In the genomic region with DNA sequence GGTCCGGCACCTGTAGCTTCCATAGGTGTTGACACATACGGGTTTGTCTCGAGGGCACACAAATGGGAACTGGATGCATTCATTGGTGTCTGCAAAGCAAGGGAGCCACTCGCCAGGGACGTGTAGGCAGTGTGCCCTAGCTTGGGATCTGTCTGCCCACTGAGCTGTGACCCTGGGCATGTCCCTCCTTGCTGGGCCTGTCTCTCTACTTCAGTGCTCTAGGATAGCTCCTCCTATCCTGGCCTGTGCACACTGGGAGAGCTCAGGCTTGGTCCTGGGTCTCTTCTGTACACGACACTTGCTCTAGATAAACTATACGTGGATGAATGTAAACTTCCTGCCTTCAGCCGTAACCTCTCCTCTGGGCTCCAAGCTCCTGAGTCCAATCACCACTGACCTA, we compare ENCODE assay signal across 33 mouse cellular contexts. TPM values are rescaled to one million over a fixed set of nuclear protein-coding genes. Genes with fewer than 3 reads are reported as not detected.
"Had no signal": no experiment of that assay in that cellular context is flagged by ENCODE, and none has a peak within 500 bp of the region (broad histone marks: within the 10 kb centered on the region; RNA-seq: fewer than 3 reads in every experiment).

No protein-coding gene starts in this region.

- DNase-seq: heart, postnatal 10 days; heart, postnatal 14 days; heart, postnatal 36 days; heart, postnatal 4 days; kidney, adult 18-20 months; kidney, adult 8-10 months; kidney, postnatal 10 days; kidney, postnatal 14 days; kidney, postnatal 25 days; kidney, postnatal 36 days; kidney, postnatal 4 days; layer of hippocampus, adult 9-11 months; layer of hippocampus, postnatal 36 days had no signal

- H3K4me1 ChIP-seq: heart, embryonic 15.5 days; intestine, embryonic 15.5 days had no signal

- H3K9ac ChIP-seq: heart, embryonic 12.5 days; heart, embryonic 13.5 days; heart, embryonic 15.5 days; hindbrain, embryonic 12.5 days; hindbrain, embryonic 13.5 days; hindbrain, embryonic 14.5 days; hindbrain, embryonic 15.5 days; intestine, embryonic 15.5 days had no signal

- ATAC-seq: hindbrain, embryonic 16.5 days; hindbrain, postnatal 0 days; inflammation-experienced regulatory T-cells, adult 6 months; intestine, embryonic 15.5 days; intestine, embryonic 16.5 days; intestine, postnatal 0 days had no signal

- H3K9me3 ChIP-seq: heart, embryonic 10.5 days; heart, embryonic 12.5 days; heart, embryonic 13.5 days; heart, embryonic 15.5 days; hindbrain, embryonic 10.5 days; hindbrain, embryonic 12.5 days; hindbrain, embryonic 13.5 days; hindbrain, embryonic 15.5 days; intestine, embryonic 15.5 days had no signal

- H3K27ac ChIP-seq: heart, adult 2 months; heart, embryonic 10.5 days; heart, embryonic 13.5 days; heart, embryonic 15.5 days; hindbrain, embryonic 10.5 days; hindbrain, embryonic 12.5 days; hindbrain, embryonic 13.5 days; hindbrain, embryonic 14.5 days; hindbrain, embryonic 15.5 days; hindbrain, postnatal 0 days; intestine, embryonic 15.5 days; layer of hippocampus, adult 2 months; left cerebral cortex, adult 2 months had no signal

- H3K36me3 ChIP-seq: heart, embryonic 10.5 days; heart, embryonic 12.5 days; heart, embryonic 13.5 days; heart, embryonic 15.5 days; hindbrain, embryonic 10.5 days; hindbrain, embryonic 12.5 days; hindbrain, embryonic 13.5 days; hindbrain, embryonic 15.5 days; intestine, embryonic 15.5 days had no signal

- H3K4me2 ChIP-seq: heart, embryonic 11.5 days; heart, embryonic 12.5 days; heart, embryonic 13.5 days; heart, embryonic 15.5 days; hindbrain, embryonic 12.5 days; hindbrain, embryonic 13.5 days; hindbrain, embryonic 14.5 days; hindbrain, embryonic 15.5 days; intestine, embryonic 15.5 days had no signal

- H3K27me3 ChIP-seq: heart, embryonic 15.5 days; hindbrain, embryonic 15.5 days; intestine, embryonic 15.5 days had no signal

- H3K4me3 ChIP-seq: heart, adult 2 months; heart, embryonic 10.5 days; heart, embryonic 12.5 days; heart, embryonic 13.5 days; heart, embryonic 15.5 days; hindbrain, embryonic 10.5 days; hindbrain, embryonic 12.5 days; hindbrain, embryonic 13.5 days; hindbrain, embryonic 15.5 days; intestine, embryonic 15.5 days; layer of hippocampus, adult 2 months; left cerebral cortex, adult 2 months had no signal

RNA-seq across cellular contexts. Expression of a gene that starts 36.8 kb away (rescaled TPM):
- polyA plus RNA-seq: inflammation-experienced regulatory T-cells, adult 6 months; kidney, embryonic 14.5 days had no signal
